Mouse (Mus musculus) lung, postnatal 36 days (tissue): ENCODE data around the gene Ssbp3.

Experiments
- DNase-seq: peaks from one replicate; pipeline ENCODE4 v3.0.0; 2022; ENCODE audit warnings: mixed read lengths

The Ssbp3 gene

DNA sequence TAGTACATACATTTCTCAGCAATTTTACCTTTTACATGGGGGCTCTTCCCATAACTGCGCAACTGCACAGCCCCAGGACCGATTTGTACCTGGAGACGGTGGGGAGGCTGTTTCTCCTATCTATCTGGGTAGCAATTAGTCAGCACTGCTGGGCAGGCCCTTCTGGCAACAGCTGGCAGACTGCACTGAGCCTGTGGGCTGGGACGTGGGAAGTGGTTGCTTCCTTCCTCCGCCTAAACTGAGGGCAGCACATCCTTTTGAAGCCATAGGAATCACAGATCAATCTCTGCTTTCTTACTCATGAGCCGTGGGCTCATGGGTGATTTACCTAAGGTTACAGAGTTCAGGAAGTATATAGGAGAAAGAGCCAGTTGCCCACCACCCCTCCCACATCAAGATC, 148.3 kb downstream of the Ssbp3 start:
- peak; percentile 44 for DNase-seq

DNA sequence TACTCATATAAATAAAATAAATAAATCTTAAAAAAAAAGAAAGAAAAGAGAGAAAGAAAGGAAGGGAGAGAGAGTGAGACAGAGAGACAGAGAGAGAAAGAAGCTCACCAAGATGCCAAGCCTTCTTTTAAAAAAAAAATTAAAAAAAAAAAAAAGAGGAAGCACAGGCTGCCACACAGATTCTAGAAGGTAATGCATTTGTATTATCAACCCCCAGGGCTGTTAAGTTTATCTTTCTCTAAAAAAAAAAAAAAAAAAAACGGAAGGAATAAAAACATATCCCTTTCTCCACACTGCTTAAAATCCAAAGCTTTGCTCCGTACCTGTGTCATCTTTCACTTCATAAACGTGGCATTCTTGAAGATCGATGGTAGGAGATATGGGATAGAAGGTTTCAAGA, 151.1 kb downstream of the Ssbp3 start:
- DNase-seq, result no peak

DNA sequence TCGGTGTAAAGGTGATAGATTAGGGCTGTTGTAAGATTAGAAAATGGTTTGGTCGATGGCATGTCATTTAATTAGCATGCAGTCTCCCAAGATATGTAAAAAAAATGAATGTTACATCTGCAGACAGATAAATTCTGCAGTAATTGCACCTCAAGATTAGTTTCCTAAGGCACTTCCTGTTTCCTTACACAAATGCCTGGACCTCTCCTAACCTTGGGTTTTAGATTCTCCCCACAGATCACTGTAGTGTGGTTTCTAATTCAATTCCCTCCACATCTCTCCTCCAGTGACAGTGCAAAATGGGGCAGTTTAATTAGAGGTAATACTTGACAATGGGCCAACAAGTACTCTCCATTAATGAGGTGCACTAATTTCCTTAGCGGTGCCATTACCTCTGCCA, 152.7 kb downstream of the Ssbp3 start:
- no peak for DNase-seq

DNA sequence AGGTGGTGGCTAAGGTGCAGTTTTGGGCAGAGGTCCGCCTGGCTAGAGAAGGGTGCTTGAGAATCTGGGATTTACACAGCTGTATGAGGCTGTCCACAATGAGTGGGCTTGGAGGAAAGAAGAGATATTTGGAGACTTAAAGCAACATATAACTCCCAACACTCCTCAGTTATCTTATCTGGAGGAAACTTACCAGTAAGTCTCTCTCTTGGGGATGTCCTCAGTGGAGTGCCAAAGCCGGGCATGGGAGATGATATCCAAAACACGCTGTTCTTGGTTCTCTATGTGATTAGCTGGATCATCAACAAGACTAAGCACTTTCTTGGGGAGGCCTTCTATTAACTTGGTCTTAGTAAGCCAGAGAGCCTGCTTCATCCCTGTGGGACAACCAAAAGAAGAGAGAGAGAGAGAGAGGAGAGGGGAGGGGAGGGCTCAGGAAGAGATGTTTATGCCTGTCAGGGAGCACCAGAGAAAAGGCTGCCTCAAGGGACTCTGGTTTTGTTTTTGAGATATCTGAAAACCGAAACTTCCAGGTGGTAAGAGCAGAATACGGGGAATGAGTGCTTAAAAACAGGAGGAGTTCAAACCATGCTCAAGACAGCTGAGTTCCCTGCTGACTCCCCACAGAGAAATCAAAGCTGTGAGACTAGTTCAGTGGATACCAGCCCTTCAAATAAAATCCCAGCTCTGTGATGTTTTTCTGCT, 154.0 kb downstream of the Ssbp3 start:
- no peak for DNase-seq

DNA sequence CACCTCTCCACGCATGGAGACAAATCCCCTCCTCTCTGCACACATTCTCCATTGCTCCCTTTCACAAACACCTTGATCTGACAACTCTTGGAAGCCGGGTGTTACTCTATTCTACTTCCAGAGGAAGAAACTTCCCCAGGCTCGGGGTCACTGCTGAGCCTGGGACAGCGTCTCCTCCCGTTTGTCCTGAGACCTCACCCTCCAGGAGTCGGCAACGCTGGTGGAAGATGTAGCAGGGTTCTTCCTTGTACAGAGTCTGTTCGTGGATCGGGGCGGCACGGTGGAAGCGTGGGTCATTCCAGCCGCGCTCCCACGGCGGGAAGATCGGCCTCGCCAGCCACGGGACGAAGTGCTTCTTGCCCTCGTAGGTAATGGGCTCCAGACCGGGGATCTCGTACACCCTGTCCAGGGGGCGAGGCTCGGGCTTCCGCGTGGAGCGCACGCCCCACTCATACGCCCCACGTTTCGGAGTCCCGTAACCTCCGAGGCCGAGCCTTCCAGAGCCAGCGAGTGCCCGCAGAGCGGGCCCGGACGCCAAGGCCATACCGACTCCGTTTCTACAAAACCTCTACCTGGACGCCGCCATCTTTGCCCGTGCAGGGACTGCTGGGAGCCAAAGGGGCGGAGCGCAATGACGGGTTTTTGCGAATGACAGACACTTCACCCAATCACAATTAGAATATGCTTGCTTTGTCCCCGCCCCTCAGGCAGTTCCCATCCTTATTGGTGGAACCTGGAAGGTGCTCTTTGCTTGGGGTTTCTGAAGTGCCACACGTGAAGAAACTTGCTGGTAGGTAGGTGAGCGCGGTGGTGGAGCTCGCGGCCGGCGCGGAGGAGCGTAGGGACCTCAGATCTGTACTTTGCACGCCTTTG, 156.0 kb downstream of the Ssbp3 start, which contains the start of the genes Mrpl37 and Cyb5rl:
Gene Mrpl37, minus strand, starts transcription at position 617 of the 873 bp plus-strand sequence.
Gene Cyb5rl, plus strand, starts transcription at position 737 of the 873 bp plus-strand sequence.
- DNase-seq, result peak; percentile 98

GRCm38 (mm10) chr4:107067151-107067840, 156.8 kb downstream of the Ssbp3 start:
- peak; percentile 27 for DNase-seq

DNA sequence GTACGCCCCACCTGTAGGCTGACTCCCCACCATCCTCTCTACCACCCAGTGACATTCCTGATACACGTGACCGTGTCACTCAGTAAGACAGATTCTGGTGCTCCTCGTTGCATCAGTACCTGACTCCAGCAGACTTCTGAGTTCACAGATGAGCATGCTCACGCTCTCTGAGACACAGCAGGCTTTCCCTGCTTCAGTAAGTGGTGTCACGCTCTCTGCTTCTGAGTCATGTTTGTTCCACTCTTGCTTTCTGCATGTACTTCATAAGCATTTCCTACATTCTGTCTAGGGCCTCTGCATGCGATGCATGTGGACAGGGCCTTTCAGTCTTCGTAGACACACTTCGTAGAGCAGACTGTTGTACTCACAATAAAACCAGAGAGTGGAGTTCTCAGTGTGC, 161.8 kb downstream of the Ssbp3 start:
- DNase-seq, result no peak

- DNase-seq, result no peak
Measured at GRCm38 (mm10) chr4:107075456-107075855, 165.0 kb downstream of the Ssbp3 start.

- DNase-seq, result no peak
Measured at GRCm38 (mm10) chr4:107078894-107079293, 168.4 kb downstream of the Ssbp3 start.

DNA sequence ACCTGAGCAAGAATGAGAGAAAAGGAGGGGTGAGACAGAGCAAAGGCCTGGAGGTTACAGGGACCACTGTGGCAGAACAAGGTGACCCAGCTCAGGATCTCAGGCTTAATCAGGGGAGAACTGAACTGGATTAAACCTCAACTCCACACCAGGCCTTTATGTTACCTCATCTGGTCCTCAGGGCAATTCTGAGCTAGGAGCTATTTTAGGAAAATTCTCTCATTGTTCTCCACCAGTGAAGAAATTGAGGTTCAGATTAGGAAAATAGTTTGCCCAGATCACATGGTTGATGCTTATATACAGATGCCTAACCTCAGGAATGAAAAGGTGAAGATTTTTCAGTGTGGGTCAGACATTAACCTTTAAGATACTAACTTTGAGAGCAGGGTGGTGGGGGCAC, 169.2 kb downstream of the Ssbp3 start:
- no peak for DNase-seq

GRCm38 (mm10) chr4:107082185-107082584, 171.7 kb downstream of the Ssbp3 start:
- DNase-seq, result peak; percentile 34

DNA sequence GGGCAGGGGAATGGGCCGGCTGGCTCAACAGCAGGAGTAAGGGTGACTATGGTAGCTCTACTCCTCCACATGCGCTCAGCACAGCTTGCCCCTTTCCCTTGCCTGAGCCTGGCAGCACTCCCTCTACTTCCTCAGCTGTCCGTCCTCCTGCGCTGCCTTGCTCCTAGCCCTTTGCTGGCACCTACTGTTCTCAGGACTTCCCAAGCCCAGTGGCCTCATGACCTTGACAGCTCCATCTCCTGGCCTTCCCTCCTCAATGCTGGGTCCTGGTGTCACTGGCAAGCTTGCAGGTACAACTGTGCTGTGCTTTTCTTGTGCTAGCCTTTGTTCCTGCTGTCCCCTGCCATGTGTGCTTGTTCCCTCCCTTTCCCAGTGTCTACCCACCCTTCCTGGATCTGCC, 172.6 kb downstream of the Ssbp3 start:
- DNase-seq, result no peak

DNA sequence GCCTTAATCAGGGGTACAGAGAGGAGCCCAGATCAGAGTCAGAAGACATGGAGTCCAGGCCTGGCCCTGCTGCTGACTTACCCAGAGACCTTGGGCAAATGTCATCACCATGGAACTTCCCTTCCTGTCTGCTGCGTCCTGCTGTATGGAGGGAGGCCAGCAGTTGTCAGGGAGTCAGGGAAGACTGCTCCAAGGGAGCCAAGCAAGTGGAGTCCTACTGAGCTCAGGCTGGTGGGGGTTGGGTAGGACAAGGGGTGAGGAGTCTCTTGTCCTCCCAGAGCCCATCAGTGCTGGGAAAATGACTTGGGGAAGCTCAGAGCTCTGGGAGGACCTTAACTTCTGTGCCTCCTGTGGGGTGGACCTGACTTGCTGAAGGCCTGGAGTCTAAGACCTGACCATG, 173.8 kb downstream of the Ssbp3 start:
- DNase-seq, result no peak

GRCm38 (mm10) chr4:107084858-107085257, 174.4 kb downstream of the Ssbp3 start:
- peak; percentile 12 for DNase-seq

- no peak for DNase-seq
Measured at GRCm38 (mm10) chr4:107091696-107092095, 181.2 kb downstream of the Ssbp3 start.

- no peak for DNase-seq
Measured at GRCm38 (mm10) chr4:107094484-107095187, 184.1 kb downstream of the Ssbp3 start.

DNA sequence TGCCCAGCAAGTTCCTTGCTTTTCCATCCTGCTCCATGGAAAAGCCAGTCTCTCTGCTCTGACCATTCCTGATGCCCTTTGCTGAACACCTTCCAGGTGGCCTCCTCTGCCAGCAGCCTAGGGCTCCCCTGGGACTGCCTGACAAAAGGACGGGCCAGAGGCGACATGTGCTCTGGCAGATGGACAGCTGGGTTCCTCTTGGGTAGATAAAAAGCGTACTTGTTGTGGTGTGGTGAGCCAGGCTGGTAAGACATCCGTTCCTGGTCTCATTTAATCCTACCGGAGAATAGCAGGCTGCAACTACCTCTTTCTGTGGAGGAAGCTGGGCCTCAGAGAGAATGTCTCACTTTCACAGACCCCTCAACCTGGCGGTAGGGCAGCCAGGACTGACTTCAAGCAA, 185.5 kb downstream of the Ssbp3 start:
- no peak for DNase-seq

DNA sequence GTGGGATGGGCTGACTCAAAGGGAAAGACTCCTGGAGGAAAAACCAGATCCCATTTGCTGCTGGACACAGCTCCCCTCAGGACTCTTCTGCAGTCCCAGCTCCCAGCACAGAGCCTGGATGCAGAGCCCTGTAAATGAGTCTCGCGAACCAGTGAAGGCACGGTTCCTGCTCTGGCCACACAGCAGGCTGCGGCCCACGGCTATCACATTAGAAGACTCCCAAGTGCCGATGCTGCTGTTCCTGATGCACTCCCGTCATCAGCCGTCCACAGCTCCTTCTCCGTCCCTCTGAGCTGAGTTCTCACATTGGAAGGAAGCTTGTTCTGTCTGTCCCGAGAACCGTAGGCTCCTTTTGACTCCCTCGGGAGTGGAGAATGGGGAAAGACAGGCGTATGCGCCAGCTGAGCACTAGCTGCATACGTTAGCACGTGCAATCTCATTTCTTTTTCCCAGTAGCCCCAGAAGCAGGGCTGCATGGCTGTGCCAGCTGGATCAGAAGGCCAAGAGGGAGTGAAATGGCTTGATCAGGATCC, 186.4 kb downstream of the Ssbp3 start, which contains the start of gene Cdcp2:
Gene Cdcp2, plus strand, starts transcription at position 51 of the 533 bp plus-strand sequence.
- no peak for DNase-seq

- no peak for DNase-seq
Measured at GRCm38 (mm10) chr4:107097871-107098270, 187.4 kb downstream of the Ssbp3 start.

DNA sequence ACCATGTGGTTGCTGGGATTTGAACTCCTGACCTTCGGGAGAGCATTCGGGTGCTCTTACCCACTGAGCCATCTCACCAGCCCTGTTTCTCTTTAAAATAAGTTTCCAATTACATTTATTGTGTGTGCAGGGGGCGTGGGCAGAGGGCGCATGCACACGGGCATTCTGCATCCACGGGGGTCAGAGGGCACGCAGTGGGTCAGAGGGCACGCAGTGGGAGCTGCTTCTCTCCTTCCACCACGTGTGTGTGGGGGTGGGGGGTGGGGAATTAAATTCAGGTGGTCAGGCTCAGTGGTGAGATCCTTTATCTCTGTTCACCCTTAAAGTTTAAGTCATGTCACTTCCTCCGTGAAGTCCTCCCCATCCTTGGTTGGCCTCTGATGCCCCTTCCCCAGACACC, 187.9 kb downstream of the Ssbp3 start:
- no peak for DNase-seq

DNA sequence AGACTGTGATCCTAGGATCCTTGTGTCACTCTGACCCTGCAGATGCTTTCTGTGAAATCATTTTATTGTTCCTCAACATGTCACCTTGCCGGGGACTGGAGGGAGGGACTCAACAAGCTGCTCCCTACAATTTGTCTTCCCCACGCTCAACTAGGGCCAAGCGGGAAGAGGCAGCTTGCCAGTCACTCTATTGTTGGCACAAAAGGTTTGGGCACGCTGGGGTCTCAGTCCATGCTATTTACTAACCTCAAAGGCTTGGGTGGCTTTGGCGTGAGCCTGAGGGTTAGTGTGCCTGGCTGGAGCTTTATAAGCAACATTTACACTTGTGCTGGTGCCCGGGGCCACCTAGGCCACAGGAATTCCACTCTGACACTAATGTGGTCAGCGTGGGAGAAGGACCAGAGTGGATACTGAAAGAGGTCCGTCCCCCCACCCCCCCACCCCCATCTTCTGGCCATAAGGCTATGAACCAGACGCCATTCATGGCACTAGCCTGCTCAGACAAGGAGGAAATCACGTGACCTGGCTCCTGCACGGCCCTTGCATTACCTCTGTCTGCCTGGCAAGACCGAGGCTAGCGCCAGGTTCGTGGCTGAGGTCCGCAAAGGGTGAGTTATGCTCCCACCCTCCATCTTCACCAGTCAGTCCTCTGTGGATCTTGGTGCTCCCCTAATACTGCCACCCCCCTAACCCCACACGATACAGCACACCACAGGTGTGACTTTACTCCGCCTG, 188.5 kb downstream of the Ssbp3 start:
- no peak for DNase-seq
